Mouse (Mus musculus) cerebellum, adult (tissue): ENCODE data around the gene Kifc3.

Experiments used
- ATAC-seq: cut with Nextera tagmentation; 2 replicates; pipeline ENCODE4 v1.9.2; 2017; ENCODE audit warnings: mild to moderate bottlenecking, moderate library complexity, mixed read lengths; ENCODE audit not compliant: insufficient number of reproducible peaks, low FRiP score, low TSS enrichment

The Kifc3 gene

GRCm38 (mm10) chr8:95162785-95163184 lies 39.8 kb downstream of the Kifc3 start:
- ATAC-seq = no peak

GRCm38 (mm10) chr8:95159344-95159743 lies 43.3 kb downstream of the Kifc3 start:
- ATAC-seq = no peak

DNA sequence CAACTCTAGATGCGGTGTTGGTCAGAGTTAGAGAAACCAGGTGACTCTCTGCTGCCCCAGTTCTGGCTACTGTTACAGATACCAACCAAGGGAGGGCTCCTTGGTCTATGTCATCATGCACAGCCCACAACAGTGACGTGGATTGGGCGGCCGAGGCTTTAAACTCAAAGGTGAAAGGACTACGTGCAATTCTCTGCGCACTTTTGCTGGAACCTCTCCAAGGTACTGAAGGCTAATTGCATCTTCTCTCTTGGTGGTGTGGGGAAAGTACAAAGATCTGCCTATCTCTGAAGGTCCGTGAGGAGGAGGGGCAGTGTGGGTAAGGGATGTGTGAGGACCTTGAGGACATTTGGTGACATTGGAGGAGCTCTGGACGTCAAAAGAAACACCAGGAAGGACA lies 44.0 kb downstream of the Kifc3 start:
- ATAC-seq = no peak

DNA sequence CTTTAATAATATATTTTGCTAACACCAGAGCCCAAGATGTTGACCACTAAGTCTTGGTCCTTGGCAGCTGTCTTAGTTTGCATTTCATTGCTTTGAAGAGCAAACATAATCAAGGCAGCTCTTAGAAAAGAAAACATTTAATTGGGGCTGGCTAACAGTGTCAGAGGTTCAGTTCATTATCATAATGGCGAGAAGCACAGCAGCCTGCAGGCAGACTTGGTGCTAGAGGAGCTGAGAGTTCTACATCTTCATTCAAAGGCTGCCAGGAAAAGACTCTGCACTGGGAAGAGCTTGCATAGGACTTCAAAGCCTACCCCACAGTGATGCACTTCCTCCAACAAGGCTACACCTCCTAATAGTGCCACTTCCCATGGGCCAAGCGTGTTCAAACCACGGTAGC lies 45.5 kb downstream of the Kifc3 start:
- ATAC-seq = no peak

DNA sequence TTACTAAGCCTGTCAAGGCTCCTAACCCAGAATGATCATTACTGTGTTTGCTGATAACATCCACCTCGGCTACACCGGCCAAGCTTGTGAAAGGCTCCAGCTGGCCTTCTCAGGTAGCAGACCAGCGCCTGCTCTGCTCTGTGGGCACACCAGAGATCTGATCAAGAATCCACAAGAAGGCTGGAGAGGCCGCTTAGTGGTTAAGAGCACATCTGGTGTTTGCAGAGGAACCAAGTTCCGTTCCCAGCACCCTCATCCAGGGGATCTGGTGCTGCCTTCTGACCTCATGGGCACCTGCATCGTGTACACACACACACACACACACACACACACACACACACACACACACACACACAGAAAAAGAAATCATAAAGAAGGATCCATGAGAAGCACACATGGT lies 46.5 kb downstream of the Kifc3 start:
- no peak for ATAC-seq

- ATAC-seq = no peak
Measured at GRCm38 (mm10) chr8:95155361-95155760, 47.3 kb downstream of the Kifc3 start.

DNA sequence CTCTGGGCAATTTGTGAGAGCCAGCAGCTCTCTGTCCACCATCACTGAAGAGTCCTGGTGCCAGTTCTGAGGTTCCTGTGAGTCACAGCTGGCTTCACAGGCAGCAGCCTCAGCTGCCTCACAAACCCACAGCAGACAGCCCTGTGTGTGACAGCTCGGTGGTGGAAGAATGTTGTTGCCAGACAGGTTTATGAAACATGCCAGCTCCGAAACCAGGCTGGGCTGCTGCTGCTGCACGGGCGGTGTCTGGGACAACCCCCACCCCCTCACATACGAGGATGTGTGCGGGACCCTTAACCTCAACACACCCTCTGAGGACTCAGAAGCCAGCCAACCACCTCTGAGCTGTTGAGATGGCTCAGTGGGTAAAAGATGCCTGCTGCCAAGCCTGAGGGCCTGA lies 48.0 kb downstream of the Kifc3 start:
- no peak for ATAC-seq

GRCm38 (mm10) chr8:95154056-95154455 lies 48.6 kb downstream of the Kifc3 start:
- ATAC-seq = no peak

DNA sequence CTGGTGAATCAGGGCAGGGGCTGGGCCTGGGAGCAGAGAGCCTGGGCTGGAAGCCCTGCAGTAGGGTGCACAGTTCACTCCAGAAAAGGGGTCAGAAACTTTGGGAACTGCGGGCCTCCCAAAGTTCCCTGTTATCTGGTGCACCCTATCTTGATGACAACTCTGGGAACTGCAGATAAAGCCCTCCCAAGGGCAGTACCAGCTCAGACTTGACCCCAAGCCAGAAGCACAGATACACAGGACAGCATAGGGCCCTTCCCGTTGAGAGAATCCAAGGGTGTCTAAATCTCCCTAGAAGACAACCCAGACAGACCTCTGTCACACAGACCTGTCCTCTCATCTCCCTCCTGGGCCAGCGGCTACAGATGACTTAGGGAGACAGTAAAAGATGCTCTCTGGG lies 52.0 kb downstream of the Kifc3 start:
- ATAC-seq = no peak

- no peak for ATAC-seq
Measured at GRCm38 (mm10) chr8:95149426-95149825, 53.2 kb downstream of the Kifc3 start.

- no peak for ATAC-seq
Measured at GRCm38 (mm10) chr8:95146846-95147245, 55.8 kb downstream of the Kifc3 start.

GRCm38 (mm10) chr8:95146044-95146745 lies 56.4 kb downstream of the Kifc3 start:
- ATAC-seq = no peak

DNA sequence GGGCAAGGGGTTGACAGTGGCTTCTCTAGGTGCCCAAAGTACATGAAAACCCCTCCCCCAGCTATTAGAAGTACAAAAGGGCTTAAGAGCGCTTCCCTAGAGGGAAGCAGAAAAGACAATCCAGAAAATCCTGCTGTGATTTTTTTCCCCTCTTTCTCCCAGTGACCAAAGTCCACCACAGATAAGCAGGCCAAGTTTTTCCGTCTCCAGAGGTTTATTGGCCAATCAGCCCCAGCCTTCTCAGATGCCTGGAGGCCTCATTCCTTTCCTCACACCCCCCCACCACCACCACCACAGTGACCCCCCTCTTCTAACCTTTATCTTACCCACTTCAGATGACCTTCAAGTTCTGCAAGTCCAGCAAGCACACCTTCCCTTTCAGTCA lies 58.0 kb downstream of the Kifc3 start:
- ATAC-seq = no peak

GRCm38 (mm10) chr8:95143805-95144630 lies 58.6 kb downstream of the Kifc3 start:
- no peak for ATAC-seq

DNA sequence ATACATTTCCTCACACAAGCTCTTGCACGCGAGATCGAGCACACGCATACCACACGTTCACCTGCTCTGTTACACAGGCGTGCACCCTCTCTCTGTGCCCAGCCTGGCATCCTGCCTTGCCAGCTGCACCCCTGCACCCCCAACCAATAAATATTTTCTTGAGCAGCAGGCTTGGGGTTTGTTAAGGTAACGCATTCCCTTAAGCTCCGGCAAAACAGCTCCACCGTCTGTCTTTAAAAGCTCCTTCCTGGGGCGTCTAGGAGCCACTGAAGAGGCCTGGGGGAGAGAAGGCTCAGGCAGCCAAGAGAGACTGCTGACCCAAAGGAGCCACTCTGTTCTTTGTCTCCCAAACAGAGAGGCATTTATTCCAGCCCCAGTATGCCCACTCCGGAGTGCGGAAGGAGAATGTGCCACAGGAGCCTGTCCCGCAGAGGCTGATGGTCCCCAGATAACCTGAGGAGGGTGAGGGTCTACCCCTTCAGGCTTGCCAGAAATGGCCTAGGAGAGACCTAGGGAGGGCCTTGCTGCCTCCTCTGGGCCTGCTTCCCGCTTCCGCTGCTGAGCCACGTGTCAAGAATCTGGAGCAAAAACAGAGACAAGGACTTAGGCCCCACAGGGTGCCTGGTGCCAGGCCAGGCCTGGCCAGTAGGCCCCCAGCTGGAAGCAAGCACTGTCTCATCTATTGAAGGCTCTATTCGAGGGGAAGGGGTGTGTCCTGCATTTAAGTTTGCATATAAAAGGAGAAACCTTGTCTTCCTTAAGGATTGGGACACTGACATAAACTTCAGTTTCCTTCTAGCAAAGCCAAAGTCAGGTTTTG lies 59.4 kb downstream of the Kifc3 start:
- no peak for ATAC-seq

GRCm38 (mm10) chr8:95142075-95142831 lies 60.4 kb downstream of the Kifc3 start:
- peak; percentile 64 for ATAC-seq

DNA sequence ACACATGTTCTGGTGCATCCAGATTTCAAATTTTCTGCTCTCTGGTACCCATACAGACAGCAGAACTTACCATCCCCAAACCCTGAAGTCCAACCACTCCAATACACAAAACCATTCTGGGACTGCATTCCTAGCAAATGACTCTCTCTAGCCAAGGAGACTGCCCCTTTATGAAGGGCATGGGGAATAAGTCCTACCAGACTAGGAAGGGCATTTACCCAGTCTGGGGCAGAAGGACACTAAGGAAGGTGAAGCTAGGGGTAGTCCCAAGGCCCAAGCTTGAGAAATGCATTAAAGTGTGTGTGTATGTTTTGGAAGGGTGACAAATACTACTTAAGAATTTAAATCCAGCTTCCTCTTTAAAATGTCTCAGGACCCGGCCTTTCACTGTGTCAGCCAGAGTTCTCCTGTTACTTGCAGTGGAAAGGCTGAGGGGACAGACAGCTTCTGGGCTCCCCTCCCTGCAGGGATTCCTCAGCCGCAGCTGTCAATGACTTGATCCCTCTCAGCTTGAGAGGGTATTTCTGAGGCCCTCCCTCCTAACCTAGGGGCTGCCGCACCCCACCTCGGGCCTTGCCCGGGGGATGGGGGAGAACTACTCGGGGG lies 61.0 kb downstream of the Kifc3 start:
- ATAC-seq = no peak

DNA sequence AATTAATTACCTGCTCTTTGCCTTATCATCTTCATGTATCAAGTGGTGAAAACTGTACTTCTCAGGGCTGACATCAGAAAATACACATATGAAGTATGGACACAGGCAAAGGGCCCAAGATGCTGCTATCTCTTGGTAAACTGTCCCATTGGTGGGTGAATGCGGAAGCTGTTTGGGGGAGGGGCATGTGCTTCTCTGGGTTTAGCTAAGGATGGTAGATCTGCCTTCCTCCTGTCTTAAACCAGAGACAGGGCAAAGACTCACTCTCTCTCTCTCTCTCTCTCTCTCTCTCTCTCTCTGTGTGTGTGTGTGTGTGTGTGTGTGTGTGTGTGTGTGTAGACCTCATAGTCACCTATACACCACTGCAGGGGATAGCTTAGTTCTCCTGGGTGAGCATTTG lies 61.6 kb downstream of the Kifc3 start:
- no peak for ATAC-seq

- ATAC-seq = no peak
Measured at GRCm38 (mm10) chr8:95140555-95140954, 62.1 kb downstream of the Kifc3 start.

DNA sequence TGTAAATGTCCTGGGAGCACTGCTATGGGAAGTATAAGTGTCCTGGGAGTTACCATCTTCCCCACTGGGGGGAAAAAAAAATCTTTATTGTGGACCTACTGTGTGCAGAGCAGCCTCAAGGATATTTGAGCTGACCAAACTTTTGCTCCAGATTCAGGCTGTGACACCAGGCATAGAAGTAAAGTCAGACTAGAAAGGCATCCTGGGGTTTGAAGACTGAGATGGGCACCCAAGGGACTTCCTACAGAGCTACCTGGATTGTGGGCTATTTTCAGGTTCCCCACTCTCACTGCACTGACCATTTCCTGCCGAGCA lies 63.6 kb downstream of the Kifc3 start:
- ATAC-seq = no peak
